Mouse (Mus musculus) layer of hippocampus, postnatal 14 days (tissue): ENCODE data around the gene Olfr781. TPM values are rescaled to one million over a fixed set of nuclear protein-coding genes. Genes with fewer than 3 reads are reported as not detected.
A peak's percentile ranks its signal among the peaks of the same experiment; 100 is the strongest.
"Not testable (repeated sequence)": the region's sequence is repeated elsewhere in the genome, so short reads cannot be mapped to it uniquely, and the experiment has no call there.

Source experiments
- DNase-seq, 2 experiments: peaks; one replicate each; pipeline ENCODE4 v3.0.0; 2021 to 2022; ENCODE audit warnings: low spot score in 2 of 2, mixed read lengths in 1 of 2
- long read RNA-seq, 2 experiments: library from polyadenylated mRNA; stranded (forward); transcript quantifications; one replicate each; pipeline ENCODE4 v2.0.0; 2021
- total RNA-seq, 2 experiments: library from RNA; stranded (reverse); gene quantifications; 2 replicates each; pipeline ENCODE4 v1.2.3; 2021

Gene Olfr781
- total RNA-seq: not detected
- long read RNA-seq, experiment 1: 0 reads
- long read RNA-seq, experiment 2: 0 reads

DNA sequence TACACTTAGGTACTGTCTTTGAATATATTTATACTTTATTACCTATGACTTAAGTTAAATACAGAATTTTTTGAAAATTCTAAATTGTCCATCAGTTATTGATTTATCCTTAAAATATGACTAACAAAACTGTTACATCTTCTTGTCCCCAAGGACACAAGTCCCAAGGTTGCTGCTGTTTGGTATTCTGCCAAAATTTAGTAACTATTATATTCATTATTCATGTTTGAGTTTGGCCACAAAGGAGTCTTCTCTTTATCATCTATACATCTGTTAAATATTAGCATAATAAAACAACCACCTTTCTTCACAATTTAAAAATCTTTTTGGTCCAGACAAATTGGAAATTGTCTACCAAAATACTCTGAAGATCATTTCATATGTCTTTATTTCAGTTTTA, at the start of gene Olfr781:
Gene Olfr781, plus strand, starts transcription at position 301 of the 400 bp plus-strand sequence.
- DNase-seq: no peak

DNA sequence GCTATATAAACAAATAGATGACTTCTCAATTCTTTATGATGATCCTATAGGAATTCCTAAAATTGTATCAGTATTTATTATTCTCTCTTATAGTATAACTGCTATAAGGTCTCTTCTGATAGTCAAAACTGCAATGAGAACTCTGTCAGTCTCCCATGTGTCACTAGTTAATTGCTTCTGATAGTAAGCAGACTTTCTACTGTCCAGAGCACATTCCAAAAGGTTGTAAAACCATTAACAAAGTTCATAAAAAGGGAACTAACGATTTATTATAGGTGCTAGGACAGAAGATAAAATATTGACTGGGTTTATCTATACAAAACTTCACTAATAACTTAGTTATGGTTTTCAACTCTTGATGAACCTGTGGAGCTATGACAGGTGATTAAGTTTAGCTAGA, 15.7 kb upstream of the Olfr781 start:
- not testable (repeated sequence) for DNase-seq

DNA sequence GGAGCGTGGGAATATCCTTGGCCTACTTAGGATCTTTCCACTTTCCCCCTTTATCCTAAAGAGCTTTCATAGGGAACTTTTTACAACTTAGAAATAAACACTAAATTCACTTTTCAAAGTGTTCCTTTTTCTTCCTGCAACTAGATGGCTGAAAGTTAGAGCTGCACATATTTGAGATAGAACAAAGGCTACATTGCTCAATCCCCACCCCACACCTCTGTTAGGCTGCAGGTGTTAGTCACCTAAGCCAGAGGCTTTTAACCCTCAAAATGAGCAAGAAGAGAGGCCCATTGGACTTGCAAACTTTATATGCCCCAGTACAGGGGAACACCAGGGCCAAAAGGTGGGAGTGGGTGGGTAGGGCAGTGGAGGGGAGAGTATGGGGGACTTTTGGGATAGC, 15.1 kb upstream of the Olfr781 start:
- not testable (repeated sequence) for DNase-seq

DNA sequence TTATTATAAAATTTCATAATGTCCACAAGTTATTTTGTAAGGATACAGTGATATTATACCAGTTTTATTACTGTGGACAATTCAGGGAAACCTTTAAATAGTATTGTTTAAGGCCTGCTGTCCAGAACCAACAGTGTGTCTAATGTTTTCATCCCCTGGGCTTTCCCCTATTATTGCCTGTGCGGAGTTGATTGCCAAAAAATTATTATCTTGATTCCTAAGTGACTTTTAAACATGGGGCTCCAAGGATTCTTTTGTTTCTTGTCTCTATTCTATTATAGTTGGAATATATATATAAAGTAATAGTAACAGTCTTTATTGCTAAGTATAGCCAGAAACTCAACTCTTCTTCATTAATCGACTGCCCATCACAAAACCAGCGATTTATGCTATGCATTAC, 10.8 kb upstream of the Olfr781 start, which contains the start of gene Olfr780:
Gene Olfr780, plus strand, starts transcription at position 301 of the 400 bp plus-strand sequence.
- DNase-seq: no peak

DNA sequence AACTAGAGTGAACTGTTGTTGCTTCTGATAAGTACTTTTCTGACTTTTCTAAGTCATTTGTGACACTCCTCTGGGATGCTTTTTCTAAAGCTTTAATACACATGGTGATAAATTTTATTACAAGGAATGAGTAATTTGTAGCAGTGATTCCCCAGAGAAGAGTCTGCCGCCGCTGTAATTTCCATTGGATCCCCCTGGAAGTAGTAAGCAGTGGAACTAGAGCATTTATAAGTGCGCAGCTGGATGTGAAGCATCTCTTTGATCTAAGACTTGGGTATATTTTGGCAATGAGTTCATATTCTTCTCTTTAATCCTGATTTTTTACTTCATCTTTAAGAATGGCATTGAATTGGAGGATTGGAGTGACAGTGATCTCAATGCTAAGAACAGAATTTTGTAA, 19.9 kb downstream of the Olfr781 start, which contains the start of gene Olfr782:
Gene Olfr782, plus strand, starts transcription at position 301 of the 400 bp plus-strand sequence.
- no peak for DNase-seq

DNA sequence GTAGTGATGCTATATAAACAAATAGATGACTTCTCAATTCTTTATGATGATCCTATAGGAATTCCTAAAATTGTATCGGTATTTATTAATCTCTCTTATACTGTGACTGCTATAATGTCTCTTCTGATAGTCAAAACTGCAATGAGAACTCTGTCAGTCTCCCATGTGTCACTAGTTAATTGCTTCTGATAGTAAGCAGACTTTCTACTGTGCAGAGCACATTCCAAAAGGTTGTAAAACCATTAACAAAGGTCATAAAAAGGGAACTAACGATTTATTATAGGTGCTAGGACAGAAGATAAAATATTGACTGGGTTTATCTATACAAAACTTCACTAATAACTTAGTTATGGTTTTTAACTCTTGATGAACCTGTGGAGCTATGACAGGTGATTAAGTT, 23.8 kb downstream of the Olfr781 start:
- not testable (repeated sequence) for DNase-seq

DNA sequence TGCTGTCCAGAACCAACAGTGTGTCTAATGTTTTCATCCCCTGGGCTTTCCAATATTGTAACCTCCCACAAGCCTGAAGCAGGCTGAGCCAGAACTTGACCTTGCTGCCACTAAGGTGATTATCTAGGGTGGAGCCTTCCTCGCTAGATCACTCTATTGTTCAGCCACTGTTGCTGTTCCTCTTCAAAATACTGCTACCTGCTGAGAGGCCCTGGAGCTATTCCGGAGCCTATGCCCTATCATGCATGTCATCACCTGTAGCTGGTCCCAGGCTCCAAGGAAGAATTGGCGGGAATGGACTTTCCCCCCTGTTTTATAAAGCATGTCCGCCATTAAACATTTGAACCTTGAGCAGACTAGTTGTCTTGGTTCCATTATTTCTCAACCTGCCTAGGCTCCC, 27.8 kb downstream of the Olfr781 start:
- DNase-seq: not testable (repeated sequence)

DNA sequence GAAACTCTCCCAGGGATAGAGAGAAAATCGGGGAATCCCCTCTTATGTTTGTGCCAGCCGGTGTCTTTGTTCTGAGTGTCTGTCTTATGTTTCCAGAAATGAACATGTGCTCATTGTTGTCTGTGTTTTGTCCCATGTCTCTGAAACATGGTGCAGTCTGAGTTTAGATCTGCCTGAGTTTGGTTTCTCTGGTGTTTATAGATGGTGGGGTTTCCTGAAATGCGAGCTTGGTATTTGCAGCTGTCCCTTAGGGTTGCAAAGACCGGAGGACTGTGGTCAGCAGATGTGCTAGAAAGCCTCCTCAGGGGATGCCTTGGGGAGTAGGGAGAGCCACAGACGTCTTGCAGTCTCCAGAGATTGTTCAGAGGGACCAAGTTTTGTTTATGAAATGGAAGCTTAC, 28.7 kb downstream of the Olfr781 start:
- DNase-seq: peak; percentile 26 to 69

DNA sequence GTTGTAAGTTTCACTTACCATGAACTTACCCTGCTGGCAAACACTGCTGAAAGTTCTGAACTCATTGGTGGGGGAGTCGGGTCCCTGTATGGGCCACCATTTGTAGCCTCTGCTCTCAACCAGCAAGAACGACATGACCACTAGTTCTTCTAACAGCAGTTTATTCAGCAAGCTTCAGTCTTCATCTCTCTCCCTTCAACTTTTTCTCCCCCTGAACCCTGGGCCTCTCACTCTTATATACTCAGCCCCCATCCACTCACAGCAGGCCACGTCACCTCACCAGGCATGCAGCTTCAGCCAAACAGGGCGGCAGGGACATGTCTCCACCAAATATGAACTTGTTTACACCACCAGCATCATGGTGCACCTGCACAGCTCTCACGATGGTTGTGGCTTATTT, 45.4 kb downstream of the Olfr781 start:
- DNase-seq: not testable (repeated sequence)

Other genes with a start within 250 kb of the Olfr781 start
- gene Olfr767, start 245.9 kb upstream of the Olfr781 start, total RNA-seq: not detected
- gene Olfr768, start 229.5 kb upstream of the Olfr781 start, total RNA-seq: not detected
- not detected for gene Olfr769, start 211.0 kb upstream of the Olfr781 start, total RNA-seq
- not detected for gene Olfr770, start 189.9 kb upstream of the Olfr781 start, total RNA-seq
- not detected for gene Olfr771, start 164.1 kb upstream of the Olfr781 start, total RNA-seq
- gene Olfr772, start 150.9 kb upstream of the Olfr781 start, total RNA-seq: not detected
- not detected for gene Olfr773, start 141.4 kb upstream of the Olfr781 start, total RNA-seq
- gene Olfr774, start 92.7 kb upstream of the Olfr781 start, total RNA-seq: not detected
- not detected for gene Olfr775, start 80.4 kb upstream of the Olfr781 start, total RNA-seq
- gene Olfr776, start 69.7 kb upstream of the Olfr781 start, total RNA-seq: not detected
- gene Olfr777, start 57.4 kb upstream of the Olfr781 start, total RNA-seq: not detected
- not detected for gene Olfr780, start 10.7 kb upstream of the Olfr781 start, total RNA-seq
- not detected for gene Olfr782, start 20.0 kb downstream of the Olfr781 start, total RNA-seq
- under 1 TPM in 1 of 2 experiments, not detected in 1; 0.14 TPM for gene Olfr784, start 55.2 kb downstream of the Olfr781 start, total RNA-seq
- not detected for gene Olfr785, start 76.6 kb downstream of the Olfr781 start, total RNA-seq
- not detected for gene Olfr786, start 98.5 kb downstream of the Olfr781 start, total RNA-seq
- gene Olfr787, start 133.0 kb downstream of the Olfr781 start, total RNA-seq: not detected
- not detected for gene Olfr788, start 142.1 kb downstream of the Olfr781 start, total RNA-seq
- gene Olfr789, start 155.9 kb downstream of the Olfr781 start, total RNA-seq: not detected
- gene Olfr790, start 169.6 kb downstream of the Olfr781 start, total RNA-seq: not detected
- gene Olfr791, start 192.9 kb downstream of the Olfr781 start, total RNA-seq: not detected
- gene Olfr792, start 210.3 kb downstream of the Olfr781 start, total RNA-seq: not detected
- gene Olfr794, start 238.8 kb downstream of the Olfr781 start, total RNA-seq: not detected